Mouse (Mus musculus) heart, adult 2 months (tissue): ENCODE data around the gene Tnni2.

Experiments used
- EP300 ChIP-seq: fragments of 200-500 bp; IDR thresholded peaks from 2 replicates; pipeline ENCODE4 v1.6.1; 2011; ENCODE audit warnings: low read depth, low read length, control low read depth; ENCODE audit not compliant: insufficient read depth
- POLR2A ChIP-seq: fragments of 200-500 bp; IDR thresholded peaks from 2 replicates; pipeline ENCODE4 v1.6.1; 2011; ENCODE audit warnings: mild to moderate bottlenecking, low read depth, low read length, control low read depth; ENCODE audit not compliant: insufficient read depth

GRCm38 (mm10) chr7:142393191-142393590 lies 48.4 kb upstream of the Tnni2 start:
- TF ChIP-seq POLR2A (no peak), EP300 (no peak)
